Mouse (Mus musculus) lung, embryonic 14.5 days (tissue): Measurements from ENCODE around the gene Zfp276. TPM values are rescaled to one million over a fixed set of nuclear protein-coding genes. Genes with fewer than 3 reads are reported as not detected.

Source experiments
- ATAC-seq: fragments of 200-750 bp; cut with Nextera tagmentation; 2 replicates; pipeline ENCODE4 v1.8.0; 2017; ENCODE audit warnings: mild to moderate bottlenecking, moderate TSS enrichment, moderate library complexity; ENCODE audit not compliant: insufficient read depth
- DNase-seq: peaks from one replicate; pipeline ENCODE4 v3.0.0-alpha.2; 2015
- H3K27ac ChIP-seq: fragments of 300-500 bp; sonication (generic); 2 replicates; pipeline ENCODE4 v1.5.1; 2014; ENCODE audit warnings: low read depth, mild to moderate bottlenecking, moderate library complexity
- H3K27me3 ChIP-seq: fragments of 300-500 bp; sonication (generic); 2 replicates; pipeline ENCODE4 v1.6.1; 2014; ENCODE audit warnings: low read length, control low read depth; ENCODE audit not compliant: insufficient read depth
- H3K36me3 ChIP-seq: fragments of 300-500 bp; sonication (generic); 2 replicates; pipeline ENCODE4 v1.6.1; 2014; ENCODE audit warnings: control low read depth; ENCODE audit not compliant: insufficient read depth
- H3K4me1 ChIP-seq: fragments of 300-500 bp; sonication (generic); 2 replicates; pipeline ENCODE4 v1.6.1; 2014; ENCODE audit warnings: antibody characterized with exemption, control low read depth; ENCODE audit not compliant: insufficient read depth
- H3K4me2 ChIP-seq: fragments of 300-500 bp; sonication (generic); 2 replicates; pipeline ENCODE4 v1.6.1; 2014; ENCODE audit warnings: mild to moderate bottlenecking
- H3K4me3 ChIP-seq: fragments of 300-500 bp; sonication (generic); 2 replicates; pipeline ENCODE4 v1.5.1; 2014; ENCODE audit warnings: low read depth, low read length
- H3K9ac ChIP-seq: fragments of 300-500 bp; sonication (generic); 2 replicates; pipeline ENCODE4 v1.6.1; 2014
- H3K9me3 ChIP-seq: fragments of 300-500 bp; sonication (generic); 2 replicates; pipeline ENCODE4 v1.6.1; 2016; ENCODE audit warnings: low read depth, low read length, control low read depth
- CTCF ChIP-seq: IDR thresholded peaks from 2 replicates; pipeline ENCODE4 v1.5.1; 2016; ENCODE audit warnings: antibody characterized with exemption, low read depth
- WGBS: fragments of 180-500 bp; shearing (Covaris S2); extraction: QIAGEN DNeasy Blood & Tissue Kit; methylation state at CpG from one replicate; pipeline ENCODE4 v1.1.7; 2014; 5-methylcytosine and 5-hydroxymethylcytosine counted together
- polyA plus RNA-seq: library from polyadenylated mRNA; unstranded; fragments of >200 nt; fragmentation: Nextera tagmentation; extraction: Ambion mirVana; gene quantifications from 2 replicates; pipeline ENCODE4 v1.2.1, GENCODE M21; 2014

Gene Zfp276
- polyA plus RNA-seq, 1 experiment from 2014 or later: 26.6 TPM

DNA sequence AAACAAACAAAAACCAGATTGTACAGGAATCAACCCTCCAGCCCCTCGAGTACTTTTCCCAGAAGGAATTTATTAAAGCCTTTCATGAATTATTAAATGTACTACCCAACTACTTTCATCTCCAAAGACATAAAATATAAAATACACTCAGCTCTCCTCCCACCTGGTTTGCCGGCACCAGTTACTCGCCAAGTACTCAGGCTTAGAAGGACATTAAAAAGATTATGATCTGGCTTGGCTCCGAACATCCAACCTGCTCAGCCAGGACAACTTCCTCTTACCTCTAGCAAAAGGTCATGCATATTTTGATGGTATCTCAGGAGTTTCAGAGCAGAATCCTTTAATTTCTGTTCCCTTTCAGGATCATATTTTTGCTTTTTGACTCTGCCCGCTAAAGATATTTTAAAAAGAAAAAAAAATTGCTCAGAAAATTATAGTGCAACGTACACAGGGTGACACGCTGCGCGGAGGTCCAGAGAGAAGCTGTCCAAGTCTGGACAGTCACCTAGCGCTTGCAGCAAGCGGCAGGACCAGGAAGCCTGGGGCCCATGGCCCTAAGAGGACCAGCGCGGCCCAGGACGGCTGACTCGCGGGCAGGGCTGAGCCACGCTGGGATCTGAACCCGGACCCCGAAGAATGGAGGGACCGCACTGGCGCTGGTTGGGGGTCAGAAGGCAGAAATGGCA lies 63.9 kb downstream of the Zfp276 start:
- peak; percentile 83 for ATAC-seq
- Histone ChIP-seq H3K4me3 (peak overlapping the region; percentile 66), H3K4me2 (peak overlapping the region; percentile 64), H3K4me1 (no peaks in the 10 kb centered on the region; the same call in 1 of the 2 replicates), H3K36me3 (0 out of 2 replicates have a peak, but pooled peaks cover 2% of the 10 kb centered on the region), H3K9ac (peak overlapping the region; percentile 67), H3K27me3 (no peaks in the 10 kb centered on the region), H3K9me3 (no peaks in the 10 kb centered on the region), H3K27ac (no peak overlapping the region)
- WGBS: 4% methylated on average over 21 of the region's 21 CpGs
- DNase-seq: no peak
- TF ChIP-seq CTCF: no peak; the same call in 1 of the 2 replicates

GRCm38 (mm10) chr8:123318467-123318911 lies 64.5 kb downstream of the Zfp276 start, which contains the start of gene Fanca:
Fanca (minus strand) TSS chr8:123318576.
- WGBS: under 1% methylated on average over 24 of the region's 24 CpGs
- H3K4me2 ChIP-seq: peak within 1 kb of the TSS; percentile 64
- ATAC-seq: peak; percentile 100
- peak; percentile 97 for DNase-seq
- no peaks in the 10 kb centered on the region; the same call in 1 of the 2 replicates for H3K4me1 ChIP-seq
- peak within 1 kb of the TSS; percentile 67 for H3K9ac ChIP-seq
- no peaks in the 10 kb centered on the region for H3K9me3 ChIP-seq
- no peak within 1 kb of the TSS for H3K27ac ChIP-seq
- no peaks in the 10 kb centered on the region for H3K27me3 ChIP-seq
- no peak for TF ChIP-seq CTCF
- 0 out of 2 replicates have a peak, but pooled peaks cover 2% of the 10 kb centered on the region for H3K36me3 ChIP-seq
- H3K4me3 ChIP-seq: peak within 1 kb of the TSS; percentile 66

Other genes starting within 250 kb of the Zfp276 start
- 87.5 and 94.6 TPM in 2 replicates for gene Ankrd11, start 211.9 kb upstream of the Zfp276 start, polyA plus RNA-seq
- gene Spg7, start 191.3 kb upstream of the Zfp276 start, polyA plus RNA-seq: 44.5 and 45.0 TPM in 2 replicates
- gene Rpl13, start 151.8 kb upstream of the Zfp276 start, polyA plus RNA-seq: 1,722 and 1,770 TPM in 2 replicates
- 0.24 and 0.49 TPM in 2 replicates for gene Cpne7, start 136.8 kb upstream of the Zfp276 start, polyA plus RNA-seq
- gene Sult5a1, start 95.9 kb upstream of the Zfp276 start, polyA plus RNA-seq: 16.3 and 17.8 TPM in 2 replicates
- 1.0 and 1.1 TPM in 2 replicates for gene Dpep1, start 68.0 kb upstream of the Zfp276 start, polyA plus RNA-seq
- 102 and 108 TPM in 2 replicates for gene Chmp1a, start 41.4 kb upstream of the Zfp276 start, polyA plus RNA-seq
- 3.1 and 4.8 TPM in 2 replicates for gene Spata33, start 41.4 kb upstream of the Zfp276 start, polyA plus RNA-seq
- gene Cdk10, start 29.4 kb upstream of the Zfp276 start, polyA plus RNA-seq: 33.2 and 36.3 TPM in 2 replicates
- gene Spata2l, start 18.0 kb upstream of the Zfp276 start, polyA plus RNA-seq: 2.3 and 4.1 TPM in 2 replicates
- 25.9 and 28.1 TPM in 2 replicates for gene Vps9d1, start 153 bp downstream of the Zfp276 start, polyA plus RNA-seq
- gene Fanca, start 64.4 kb downstream of the Zfp276 start, polyA plus RNA-seq: 40.0 and 41.6 TPM in 2 replicates
- 1.7 TPM in 2 replicates for gene Spire2, start 78.5 kb downstream of the Zfp276 start, polyA plus RNA-seq
- 144 and 146 TPM in 2 replicates for gene Tcf25, start 119.6 kb downstream of the Zfp276 start, polyA plus RNA-seq
- gene Mc1r, start 152.9 kb downstream of the Zfp276 start, polyA plus RNA-seq: not detected in 2 replicates
- gene Tubb3, start 157.2 kb downstream of the Zfp276 start, polyA plus RNA-seq: 1.7 and 3.0 TPM in 2 replicates
- gene Def8, start 169.3 kb downstream of the Zfp276 start, polyA plus RNA-seq: 34.1 and 34.3 TPM in 2 replicates
- 39.4 and 40.9 TPM in 2 replicates for gene Afg3l1, start 223.7 kb downstream of the Zfp276 start, polyA plus RNA-seq